Mouse (Mus musculus) liver, embryonic 14.5 days (tissue): ENCODE data around the gene Mtus2. TPM values are rescaled to one million over a fixed set of nuclear protein-coding genes. Genes with fewer than 3 reads are reported as not detected.
"Not testable (repeated sequence)": the region's sequence is repeated elsewhere in the genome, so short reads cannot be mapped to it uniquely, and the experiment has no call there.

ENCODE experiments used
- ATAC-seq: fragments of 200-750 bp; cut with Nextera tagmentation; 2 replicates; pipeline ENCODE4 v1.8.0; 2017; ENCODE audit warnings: moderate number of reproducible peaks, mild to moderate bottlenecking, moderate library complexity; ENCODE audit not compliant: insufficient read depth
- DNase-seq, 3 experiments: peaks; one replicate each; pipeline ENCODE4 v3.0.0-alpha.2; 2012 to 2013; ENCODE audit warnings: low read depth in 3 of 3, low spot score in 3 of 3
- H3K27ac ChIP-seq: fragments of 300-500 bp; sonication (generic); 2 replicates; pipeline ENCODE4 v1.5.1; 2014; ENCODE audit warnings: moderate library complexity, mild to moderate bottlenecking, control low read depth, inconsistent platforms
- H3K27me3 ChIP-seq: fragments of 300-500 bp; sonication (generic); 2 replicates; pipeline ENCODE4 v1.6.1; 2014; ENCODE audit warnings: mild to moderate bottlenecking, low read length, moderate library complexity; ENCODE audit not compliant: control insufficient read depth, insufficient read depth
- H3K36me3 ChIP-seq: fragments of 300-500 bp; sonication (generic); replicated peaks from 2 replicates; pipeline ENCODE4 v1.6.1; 2014; ENCODE audit warnings: low read depth; ENCODE audit not compliant: control insufficient read depth, insufficient read depth
- H3K4me1 ChIP-seq, 2 experiments: fragments of 200-500 bp in 1 of 2; fragments of 300-500 bp in 1 of 2; sonication (generic) in 1 of 2; replicated peaks; 2 replicates each; pipeline ENCODE4 v1.6.1; 2012 to 2014; ENCODE audit warnings: antibody characterized with exemption in 1 of 2, inconsistent platforms in 1 of 2, low read length in 1 of 2; ENCODE audit not compliant: control insufficient read depth in 2 of 2, insufficient read depth in 2 of 2
- H3K4me2 ChIP-seq: fragments of 300-500 bp; sonication (generic); 2 replicates; pipeline ENCODE4 v1.6.1; 2014; ENCODE audit warnings: low read depth, mild to moderate bottlenecking, control low read depth, moderate library complexity
- H3K4me3 ChIP-seq, 2 experiments: fragments of 200-500 bp in 1 of 2; fragments of 300-500 bp in 1 of 2; sonication (generic) in 1 of 2; 2 replicates each; pipeline ENCODE4 v1.5.1; 2012 to 2014; ENCODE audit warnings: low read depth in 2 of 2, low read length in 2 of 2, mild to moderate bottlenecking in 2 of 2, control low read depth in 1 of 2, inconsistent platforms in 1 of 2, moderate library complexity in 1 of 2; ENCODE audit not compliant: insufficient read depth in 1 of 2
- H3K9ac ChIP-seq: fragments of 300-500 bp; sonication (generic); replicated peaks from 2 replicates; pipeline ENCODE4 v1.6.1; 2014; ENCODE audit warnings: mild to moderate bottlenecking, control low read depth, moderate library complexity
- H3K9me3 ChIP-seq: fragments of 300-500 bp; sonication (generic); 2 replicates; pipeline ENCODE4 v1.6.1; 2016; ENCODE audit warnings: low read length, mixed read lengths; ENCODE audit not compliant: control insufficient read depth
- CTCF ChIP-seq: IDR thresholded peaks from 2 replicates; pipeline ENCODE4 v1.5.1; 2016; ENCODE audit warnings: antibody characterized with exemption, low read depth, control low read depth
- EP300 ChIP-seq: IDR thresholded peaks from 2 replicates; pipeline ENCODE4 v1.6.1; 2016; ENCODE audit warnings: antibody characterized with exemption, low read depth
- WGBS: fragments of 180-500 bp; shearing (Covaris S2); extraction: QIAGEN DNeasy Blood & Tissue Kit; methylation state at CpG from one replicate; pipeline ENCODE4 v1.1.7; 2014; ENCODE audit not compliant: insufficient replicate concordance; 5-methylcytosine and 5-hydroxymethylcytosine counted together
- polyA plus RNA-seq, 2 experiments: library from polyadenylated mRNA; depleted of rRNA in 1 of 2; stranded (reverse) in 1 of 2; unstranded in 1 of 2; fragments of >200 nt; fragmentation: Nextera tagmentation in 1 of 2; extraction: Ambion mirVana in 1 of 2; gene quantifications; 2 replicates each; pipeline versions ENCODE4 v1.2.1 to v1.2.3; 2012 to 2014

Mtus2 gene
- polyA plus RNA-seq, 2 experiments, result 0.48 to 0.80 TPM

DNA sequence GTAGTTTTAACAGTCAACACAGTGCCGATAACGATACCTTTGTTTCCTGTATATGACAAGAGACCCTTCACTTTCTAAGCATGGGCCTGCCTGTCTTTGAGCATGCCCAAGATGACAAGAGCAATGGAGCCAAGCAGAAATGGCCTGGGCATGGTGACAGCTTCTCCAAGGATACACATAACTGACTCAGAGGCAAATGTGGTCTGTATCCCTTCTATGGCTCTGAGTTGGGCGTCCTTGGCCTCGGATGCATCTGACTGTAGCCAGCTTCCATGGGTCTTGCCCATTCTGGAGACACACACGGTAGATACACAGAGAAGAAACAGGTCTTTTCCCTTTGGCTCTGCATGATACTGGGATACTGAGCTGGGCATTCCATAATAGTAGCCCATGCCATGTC lies 357.8 kb downstream of the Mtus2 start:
- Histone ChIP-seq H3K9me3 (no peaks in the 10 kb centered on the region), H3K27me3 (no peaks in the 10 kb centered on the region), H3K4me3 (no peak overlapping the region), H3K4me1 (no peaks in the 10 kb centered on the region), H3K27ac (no peak overlapping the region), H3K36me3 (no peaks in the 10 kb centered on the region), H3K4me2 (no peak overlapping the region), H3K9ac (no peak overlapping the region)
- no peak for DNase-seq
- 69% methylated on average over 5 of the region's 5 CpGs for WGBS
- TF ChIP-seq CTCF, result no peak
- TF ChIP-seq EP300, result no peak
- ATAC-seq, result no peak

DNA sequence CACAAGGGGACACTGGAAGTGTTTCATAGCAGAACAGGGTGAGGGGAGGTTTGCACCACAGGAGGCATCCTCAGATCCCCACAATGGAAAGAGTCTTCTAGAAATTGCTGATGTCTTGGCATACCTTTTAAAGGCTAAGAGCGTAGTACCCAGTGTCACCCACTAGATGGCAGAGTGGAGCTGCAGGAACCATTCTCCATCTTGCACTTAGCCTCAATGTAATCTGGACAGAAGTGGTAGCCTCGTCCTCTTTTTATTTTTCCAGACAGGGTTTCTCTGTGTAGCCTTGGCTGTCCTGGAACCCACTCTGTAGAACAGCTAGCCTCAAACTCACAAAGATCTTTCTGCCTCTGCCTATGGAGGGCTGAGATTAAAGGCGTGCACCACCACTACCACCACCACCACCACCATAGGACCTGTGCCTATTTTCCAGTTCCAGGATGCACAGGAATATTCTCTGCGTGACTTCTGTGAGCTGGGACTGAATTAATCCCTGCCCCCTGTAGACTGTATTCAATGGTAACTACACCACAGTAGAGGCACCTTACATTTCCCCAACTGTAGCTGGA lies 368.3 kb downstream of the Mtus2 start:
- no peaks in the 10 kb centered on the region for H3K4me1 ChIP-seq
- H3K4me2 ChIP-seq, result no peak overlapping the region
- H3K4me3 ChIP-seq, result no peak overlapping the region
- H3K9ac ChIP-seq, result no peak overlapping the region
- no peaks in the 10 kb centered on the region for H3K27me3 ChIP-seq
- ATAC-seq, result no peak
- WGBS, result 34% methylated on average over 4 of the region's 4 CpGs
- H3K9me3 ChIP-seq, result no peaks in the 10 kb centered on the region
- TF ChIP-seq EP300 (no peak), CTCF (peak; percentile 91)
- H3K27ac ChIP-seq, result no peak overlapping the region
- H3K36me3 ChIP-seq, result no peaks in the 10 kb centered on the region
- peak in 1 of 3 experiments; percentile 23 for DNase-seq

DNA sequence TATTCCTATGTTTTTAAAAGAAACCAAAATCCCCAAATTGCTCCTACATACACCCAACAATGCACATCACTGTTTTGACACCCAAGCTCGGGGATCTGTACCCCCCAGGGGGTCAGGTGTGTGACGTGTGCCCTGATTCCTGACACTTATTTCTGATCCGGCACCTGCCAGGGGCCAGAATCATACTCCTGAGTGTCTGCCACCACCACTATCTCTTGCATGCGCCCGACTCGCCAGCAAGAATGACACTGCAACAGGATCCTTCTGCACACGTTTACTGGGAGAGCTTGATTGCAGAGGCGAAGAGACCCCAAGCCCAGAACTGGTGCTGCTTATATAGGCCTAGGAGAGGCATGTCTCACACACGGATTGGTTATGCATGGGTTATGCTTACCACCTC lies 369.2 kb downstream of the Mtus2 start:
- H3K4me3 ChIP-seq, H3K9ac ChIP-seq, H3K36me3 ChIP-seq, ATAC-seq, DNase-seq, H3K27me3 ChIP-seq, H3K4me2 ChIP-seq, H3K4me1 ChIP-seq, H3K9me3 ChIP-seq, H3K27ac ChIP-seq: not testable (repeated sequence)
- 84% methylated on average over 9 of the region's 9 CpGs for WGBS

DNA sequence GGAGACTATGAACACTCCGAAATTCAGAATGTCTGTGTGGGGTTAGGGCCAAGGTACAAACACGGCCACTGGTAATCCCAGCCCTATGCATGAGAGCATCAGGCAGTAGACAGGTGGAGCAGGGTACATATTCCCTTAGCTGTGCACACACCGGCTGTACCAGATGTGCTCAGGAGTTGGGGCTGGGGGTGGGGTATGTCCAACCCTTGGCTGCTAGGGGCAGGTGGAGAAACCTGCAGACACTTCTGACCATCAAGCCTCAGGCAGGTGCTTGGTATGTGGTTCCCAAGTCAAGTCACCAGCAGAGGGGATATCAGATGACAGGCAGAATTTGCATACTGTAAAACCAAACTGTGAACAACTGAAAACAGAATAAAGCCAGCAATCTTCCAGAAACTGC lies 371.9 kb downstream of the Mtus2 start:
- 0 out of 4 replicates have a peak, but pooled peaks cover 0 to 3% of the 10 kb centered on the region in 2 experiments for H3K4me1 ChIP-seq
- H3K27me3 ChIP-seq, result no peaks in the 10 kb centered on the region
- no peak for DNase-seq
- TF ChIP-seq CTCF, result no peak
- no peak for TF ChIP-seq EP300
- H3K4me3 ChIP-seq, result no peak overlapping the region
- WGBS, result 79% methylated on average over 3 of the region's 3 CpGs
- ATAC-seq, result no peak
- H3K4me2 ChIP-seq, result no peak overlapping the region
- no peak overlapping the region for H3K9ac ChIP-seq
- H3K27ac ChIP-seq, result no peak overlapping the region
- H3K9me3 ChIP-seq, result no peaks in the 10 kb centered on the region
- peaks cover 20% of the 10 kb centered on the region for H3K36me3 ChIP-seq

DNA sequence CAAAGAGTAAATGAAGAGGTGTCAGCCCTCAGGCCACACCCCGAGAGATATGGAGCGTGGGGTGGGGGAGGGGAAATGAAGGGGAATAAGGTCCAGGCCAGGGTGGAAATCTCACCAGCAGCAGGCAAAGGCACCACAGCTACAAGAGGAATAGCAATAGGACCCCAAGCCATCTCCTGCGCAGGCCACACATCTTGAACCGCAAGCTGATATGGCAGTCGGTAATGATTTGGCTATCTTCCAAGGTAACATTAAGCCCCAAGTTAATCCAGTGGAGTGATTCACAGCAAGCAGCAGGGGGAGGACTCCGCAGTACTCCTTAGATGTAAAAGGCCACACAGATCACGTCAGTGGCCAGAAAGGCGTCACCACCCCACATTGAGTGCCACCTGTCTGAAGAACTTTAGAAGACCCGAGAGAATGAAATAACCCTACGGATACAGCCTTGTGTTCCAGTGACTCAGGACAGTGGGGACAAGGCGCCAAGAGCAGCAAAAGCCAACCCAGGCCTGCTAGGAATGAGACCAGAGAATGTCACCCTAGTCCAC lies 374.2 kb downstream of the Mtus2 start:
- Histone ChIP-seq H3K4me2 (no peak overlapping the region), H3K27me3 (no peaks in the 10 kb centered on the region), H3K9me3 (no peaks in the 10 kb centered on the region), H3K4me1 (0 out of 4 replicates have a peak, but pooled peaks cover 0 to 3% of the 10 kb centered on the region in 2 experiments), H3K4me3 (no peak overlapping the region), H3K9ac (no peak overlapping the region), H3K27ac (no peak overlapping the region), H3K36me3 (peaks cover 27% of the 10 kb centered on the region)
- TF ChIP-seq EP300, result no peak
- TF ChIP-seq CTCF, result no peak
- DNase-seq (no peak), ATAC-seq (no peak)
- WGBS, result 77% methylated on average over 11 of the region's 11 CpGs
